Mouse (Mus musculus): Measurements from ENCODE around the gene Gm17622. TPM values are rescaled to one million over a fixed set of nuclear protein-coding genes. Genes with fewer than 3 reads are reported as not detected.

The Gm17622 gene
- polyA plus RNA-seq (2012; rRNA removed; ENCODE audit: low replicate concordance), result not detected in 2 replicates

DNA sequence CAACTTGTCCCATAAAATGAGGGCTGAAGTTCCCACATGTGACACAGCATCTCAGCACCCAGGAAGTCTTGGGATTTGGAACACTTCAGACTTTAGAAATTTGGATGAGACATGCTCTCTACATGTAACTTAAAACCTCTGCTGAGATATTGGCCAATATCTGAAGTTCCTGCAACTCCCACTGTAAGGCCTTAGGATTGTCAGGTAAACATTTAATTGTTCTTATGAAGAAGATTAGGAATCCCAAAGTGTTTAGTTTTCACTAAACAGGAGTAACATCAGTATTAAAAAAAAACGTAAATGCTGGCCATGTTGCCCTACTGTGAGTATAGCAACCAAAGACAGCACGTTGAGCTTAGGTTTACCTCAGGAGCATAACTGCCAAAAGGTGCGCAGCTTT is at the start of gene Gm17622:
TSS of gene Gm17622 (plus strand) at position 301 of the 400 bp plus-strand sequence.

DNA sequence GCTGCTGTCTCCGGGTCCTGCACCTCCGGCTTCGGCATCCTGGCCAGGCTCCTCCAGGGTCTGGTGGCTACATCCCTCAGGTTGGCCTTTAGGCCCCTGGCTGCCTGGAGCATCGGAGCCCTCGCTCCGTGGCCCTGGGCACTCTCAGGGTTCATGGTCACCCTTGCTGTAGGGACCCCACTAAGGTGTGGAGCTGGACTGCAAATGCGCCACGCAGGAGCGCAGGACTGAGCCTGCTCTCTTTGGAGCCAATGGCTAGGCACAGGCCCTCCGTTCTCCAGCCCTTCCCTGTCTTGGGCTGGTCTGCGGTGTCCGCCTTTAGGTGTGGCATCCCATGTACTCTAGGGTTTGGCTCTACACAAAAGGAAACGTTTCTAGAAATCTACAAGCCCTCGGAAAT is 19.6 kb upstream of the Gm17622 start, which contains the start of gene Ankdd1b:
TSS of gene Ankdd1b (minus strand) at position 242 of the 400 bp plus-strand sequence.

Other genes with a start within 250 kb of the Gm17622 start
- 5.3 and 5.5 TPM in 2 replicates for gene Poc5, start 102.4 kb upstream of the Gm17622 start, polyA plus RNA-seq (2012; rRNA removed; ENCODE audit: low replicate concordance)
- gene Ankdd1b, start 19.5 kb upstream of the Gm17622 start, polyA plus RNA-seq (2012; rRNA removed; ENCODE audit: low replicate concordance), result 0.18 and 0.39 TPM in 2 replicates
- 0.88 and 4.0 TPM in 2 replicates for gene Polk, start 51.8 kb downstream of the Gm17622 start, polyA plus RNA-seq (2012; rRNA removed; ENCODE audit: low replicate concordance)
- gene Col4a3bp, start 51.9 kb downstream of the Gm17622 start, polyA plus RNA-seq (2012; rRNA removed; ENCODE audit: low replicate concordance), result 11.4 and 23.4 TPM in 2 replicates
- 7.9 and 9.1 TPM in 2 replicates for gene Hmgcr, start 180.2 kb downstream of the Gm17622 start, polyA plus RNA-seq (2012; rRNA removed; ENCODE audit: low replicate concordance)